Mouse (Mus musculus): ENCODE results near the gene Riiad1.

DNA sequence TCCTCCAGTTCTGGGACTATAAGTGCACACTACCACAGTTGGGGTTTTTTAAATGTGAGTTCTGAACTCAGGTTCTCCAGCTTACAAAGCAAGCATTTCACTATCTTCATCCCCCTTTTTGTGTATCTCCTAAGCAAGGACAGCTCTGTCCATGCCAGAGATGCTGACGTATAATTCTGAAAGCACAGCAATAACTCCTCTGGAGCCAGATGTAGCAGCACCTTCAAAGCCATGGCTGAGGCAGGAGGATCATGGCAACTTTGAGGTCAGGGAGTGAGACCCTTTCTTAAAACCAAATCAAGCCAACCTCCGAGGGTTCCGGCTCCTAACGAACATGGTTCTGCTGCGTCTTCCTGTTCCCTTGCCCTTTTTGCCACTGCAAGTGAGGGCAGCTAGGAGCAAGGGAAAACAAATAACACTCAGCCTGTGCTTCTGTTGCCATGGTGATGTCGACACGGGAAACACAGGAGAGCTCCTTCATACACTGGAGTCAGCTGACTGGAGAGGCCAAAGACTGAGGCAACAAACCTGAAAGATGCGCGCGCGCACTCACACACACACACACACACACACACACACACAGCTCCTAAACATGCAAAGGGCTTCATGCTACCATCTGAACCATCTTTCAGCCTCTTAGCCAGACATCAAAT is 16.1 kb downstream of the Riiad1 start:
- TF ChIP-seq POLR2A (IDR thresholded peaks at IDR 0.05; ENCODE audit: borderline replicate concordance, control insufficient read depth, low read depth, low read length) (no peak), CTCF (IDR thresholded peaks at IDR 0.05; ENCODE audit: control insufficient read depth, insufficient read depth, low read length) (no peak)
